Mouse (Mus musculus) B cell, adult 2 months (primary cell): Measurements from ENCODE around the gene Nfkbib.

Source experiments
- DNase-seq, 2 experiments: peaks; one replicate each; pipeline ENCODE4 v3.0.0; 2022

Gene Nfkbib

DNA sequence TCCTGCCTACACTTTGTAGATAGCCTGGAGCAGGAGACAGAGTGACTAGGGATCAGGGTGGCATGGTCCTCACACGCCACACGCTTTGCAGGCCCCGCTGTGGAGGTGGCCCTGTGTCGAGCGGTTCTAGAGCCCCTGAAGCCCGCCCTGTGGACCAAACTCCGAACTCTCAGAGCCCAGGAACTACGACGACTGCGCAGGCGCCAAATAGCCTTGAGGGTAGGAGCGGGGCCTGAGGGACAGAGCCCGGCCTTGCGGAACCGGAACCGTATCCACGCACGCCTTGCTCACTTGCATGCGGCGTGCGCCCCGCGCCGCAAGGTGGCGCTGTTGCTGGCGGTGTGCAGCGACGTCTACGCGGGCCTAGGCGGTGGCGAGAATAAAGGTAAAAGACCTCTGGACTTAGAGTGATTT is 29.3 kb upstream of the Nfkbib start:
- DNase-seq: peak; percentile 89 to 91

DNA sequence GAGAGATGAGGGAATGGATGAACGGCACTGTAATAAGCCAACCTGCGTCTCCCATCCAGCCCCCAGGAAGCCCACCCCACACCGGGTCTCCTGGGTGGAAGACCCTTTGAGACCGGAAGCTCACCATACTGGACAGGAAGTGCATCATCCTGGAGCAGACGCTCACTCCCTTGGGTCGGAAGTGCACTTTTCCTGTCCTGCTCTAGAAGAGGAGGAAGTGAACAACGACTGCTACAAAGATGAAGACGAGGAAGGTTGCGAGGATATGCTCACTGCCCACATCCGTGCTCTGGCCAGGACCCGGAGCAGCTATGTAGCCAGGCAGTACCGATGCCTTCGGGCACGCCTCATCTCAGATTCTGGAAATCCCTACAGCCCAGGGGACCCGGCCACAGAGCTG is 28.5 kb upstream of the Nfkbib start:
- DNase-seq: peak; percentile 36 to 37

DNA sequence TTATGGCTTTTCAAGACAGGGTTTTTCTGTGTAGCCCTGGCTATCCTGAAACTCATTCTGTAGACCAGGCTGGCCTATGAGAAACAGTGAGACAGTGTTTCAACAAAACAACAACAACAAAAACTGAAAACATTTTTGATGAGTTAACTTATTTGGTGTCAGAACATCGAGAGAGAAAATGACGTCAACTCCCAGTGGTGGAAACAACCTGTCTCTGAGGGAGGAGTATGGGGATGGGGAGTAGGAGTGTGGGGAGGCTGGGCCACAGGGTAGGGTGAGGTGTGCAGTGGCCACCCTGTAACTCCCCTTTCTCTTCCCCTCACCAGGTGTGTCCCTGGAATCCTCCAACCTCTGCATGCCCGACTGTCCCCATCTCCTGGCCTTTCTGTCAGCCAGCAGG is 27.2 kb upstream of the Nfkbib start:
- no peak for DNase-seq

DNA sequence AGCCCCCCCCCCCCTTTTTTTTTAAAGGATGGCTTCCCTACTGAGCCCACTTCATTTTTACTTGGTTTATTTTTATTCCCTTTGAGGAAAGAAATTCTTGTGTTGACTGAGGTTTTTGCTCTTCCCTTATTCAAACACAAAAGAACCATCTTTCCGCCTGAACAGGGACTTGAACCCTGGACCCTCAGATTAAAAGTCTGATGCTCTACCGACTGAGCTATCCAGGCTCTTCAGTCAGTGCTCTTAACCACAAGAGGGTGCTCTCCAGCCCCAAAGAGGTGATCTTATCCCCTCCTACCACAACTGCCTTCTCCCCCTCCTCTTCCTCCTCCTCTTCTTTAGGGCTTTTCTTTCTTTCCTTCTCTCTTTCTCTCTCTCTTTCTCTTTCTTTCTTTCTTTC is 26.5 kb upstream of the Nfkbib start:
- DNase-seq: peak; percentile 35 to 49

DNA sequence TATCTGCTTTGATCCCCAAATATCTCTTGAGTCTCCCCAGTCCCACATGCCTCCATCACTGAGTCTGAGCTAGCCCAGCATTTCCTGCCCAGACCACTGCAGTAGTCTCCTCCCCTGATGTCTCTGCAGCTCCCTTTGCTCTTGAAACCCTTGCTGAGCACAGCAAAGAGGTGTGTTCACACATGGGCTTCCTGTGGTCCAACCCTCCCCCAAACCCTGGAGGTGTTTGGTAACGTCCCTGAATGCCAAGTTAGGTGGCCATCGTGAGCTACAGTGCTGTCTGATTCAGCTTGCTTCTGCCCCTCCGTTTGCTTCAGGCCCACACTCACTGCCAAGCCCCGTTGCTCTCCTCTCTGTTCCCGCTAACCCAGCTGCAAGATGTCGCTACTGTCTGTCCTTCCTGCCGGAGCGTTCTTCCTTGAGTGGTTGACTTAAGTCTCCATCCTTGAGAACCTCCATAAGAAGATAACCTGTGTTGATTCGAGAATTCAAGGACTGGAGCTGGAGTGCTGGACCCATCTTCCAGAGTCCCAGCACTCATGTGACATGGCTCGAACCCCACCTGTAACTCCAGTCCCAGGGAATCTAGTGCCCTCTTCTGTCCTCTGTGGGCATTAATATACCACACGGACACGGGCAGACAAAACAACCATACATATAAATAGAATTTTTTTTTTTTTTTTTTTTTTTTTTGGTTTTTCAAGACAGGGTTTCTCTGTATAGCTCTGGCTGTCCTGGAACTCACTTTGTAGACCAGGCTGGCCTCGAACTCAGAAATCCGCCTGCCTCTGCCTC is 25.3 kb upstream of the Nfkbib start:
- DNase-seq: no peak

DNA sequence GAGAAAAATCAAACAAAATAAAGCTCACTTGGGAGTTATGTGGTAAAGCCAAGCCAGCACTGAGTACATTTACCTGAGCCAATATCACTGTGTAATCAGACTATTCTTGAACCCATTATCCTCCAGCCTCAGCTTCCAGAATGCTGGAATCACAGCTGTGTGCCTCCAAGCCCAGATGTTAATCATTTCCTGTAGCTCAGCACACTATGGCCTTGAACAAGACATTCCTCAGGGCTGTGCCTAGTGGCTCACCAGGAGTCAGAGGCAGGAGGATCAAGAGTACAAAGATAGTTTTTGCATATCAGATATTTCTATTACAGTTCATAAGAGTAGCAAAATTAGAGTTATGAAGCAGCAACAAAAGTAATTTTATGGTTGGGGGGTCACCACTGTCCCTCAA is 24.4 kb upstream of the Nfkbib start:
- DNase-seq: no peak

DNA sequence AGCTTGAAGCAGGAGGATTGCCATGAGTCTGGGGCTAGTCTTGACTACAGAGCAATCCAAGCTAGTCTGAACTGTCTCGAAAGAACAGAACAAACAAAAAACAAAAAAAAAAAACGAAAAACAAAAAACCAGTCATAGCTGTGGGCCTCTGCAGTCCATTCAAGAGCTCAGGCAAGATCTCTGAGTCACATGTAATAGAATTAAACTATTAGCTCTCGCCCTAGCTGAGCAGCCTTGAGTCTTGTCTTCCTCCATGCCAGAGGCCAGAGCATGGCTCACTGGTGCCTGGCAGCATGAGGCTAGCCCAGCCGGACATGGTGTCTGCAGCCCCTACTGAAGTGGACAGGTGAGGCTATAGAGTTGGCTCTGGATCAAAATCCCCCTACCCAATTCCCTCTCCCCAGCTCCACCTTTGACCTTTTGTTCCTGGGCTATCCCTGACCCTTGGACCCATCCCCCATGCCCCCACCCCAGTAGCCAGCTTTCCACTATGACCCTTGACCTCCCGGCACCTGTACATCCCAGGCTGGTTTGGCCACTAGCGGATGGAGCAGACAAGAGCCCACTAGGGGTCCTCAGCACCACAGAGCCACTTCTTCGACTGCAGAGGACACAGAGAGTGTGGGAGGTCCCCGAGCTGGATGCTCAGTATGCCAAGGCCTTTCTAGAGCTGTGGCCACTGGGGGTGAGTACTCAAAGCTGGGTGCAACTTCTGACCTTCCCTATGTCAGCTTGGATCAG is 22.9 kb upstream of the Nfkbib start:
- DNase-seq: no peak

DNA sequence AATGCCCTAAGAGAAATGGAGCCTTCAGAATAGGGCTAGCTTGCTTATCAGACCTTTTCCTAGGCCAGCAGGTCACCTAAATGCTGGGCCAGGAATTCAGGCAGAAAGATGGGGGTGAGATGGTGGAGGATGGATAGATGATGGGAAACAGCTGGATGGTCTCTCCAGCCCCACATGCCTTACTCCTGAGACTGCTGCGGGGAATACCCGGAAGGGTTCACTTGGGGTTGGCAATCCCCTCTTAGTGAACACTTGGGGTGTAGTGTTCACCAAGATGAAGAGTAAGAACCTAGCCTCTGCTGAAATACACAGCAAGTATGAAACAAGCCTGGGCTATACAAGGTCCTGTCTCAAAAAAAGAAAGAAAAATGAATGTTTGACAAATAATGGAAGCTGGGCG is 21.9 kb upstream of the Nfkbib start:
- DNase-seq: no peak

DNA sequence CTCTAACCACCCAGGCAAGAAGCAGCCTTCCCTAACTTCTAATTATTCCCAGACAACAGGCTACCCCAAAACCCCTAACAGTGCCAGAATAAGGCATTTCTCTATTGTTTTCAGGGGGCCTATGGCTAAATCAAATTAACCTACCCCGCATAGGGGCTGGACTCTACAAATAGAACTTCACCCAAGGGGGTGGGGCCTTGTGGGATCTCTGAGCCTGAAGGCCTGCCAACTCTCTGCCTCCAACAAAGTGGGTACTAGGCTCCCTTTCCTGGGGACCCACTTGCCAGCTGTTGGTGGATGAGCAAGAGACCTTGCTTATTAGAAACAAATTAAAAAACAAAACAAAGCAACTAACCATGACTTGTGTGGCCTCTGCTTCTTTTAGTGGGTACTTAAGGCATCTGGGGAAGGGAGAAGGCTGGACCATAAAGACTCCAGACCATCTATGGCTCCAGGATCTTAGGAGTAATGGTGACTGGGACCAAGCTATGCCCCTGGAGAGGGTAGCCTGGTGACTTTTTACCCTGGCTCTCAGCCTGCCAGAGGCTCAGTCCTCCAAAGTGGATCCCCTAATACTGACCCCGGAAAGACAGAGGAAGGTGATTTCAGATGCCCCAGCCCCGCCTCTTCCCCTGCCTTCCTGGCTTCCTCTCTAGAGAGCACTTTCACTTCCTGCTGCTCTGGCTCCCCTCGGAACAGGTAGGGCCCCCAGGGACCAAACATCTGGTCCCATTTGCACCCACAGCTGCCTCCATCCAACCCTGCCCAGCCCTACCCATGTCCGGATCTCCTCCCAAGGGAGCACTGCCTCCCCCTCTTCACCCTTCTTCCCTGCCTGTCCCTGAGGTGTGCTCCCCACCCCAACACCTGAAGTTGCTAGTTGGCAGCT is 21.2 kb upstream of the Nfkbib start, which contains the start of gene Rinl:
TSS of gene Rinl (plus strand) at position 663 of the 889 bp plus-strand sequence.
- peak; percentile 91 to 93 for DNase-seq

DNA sequence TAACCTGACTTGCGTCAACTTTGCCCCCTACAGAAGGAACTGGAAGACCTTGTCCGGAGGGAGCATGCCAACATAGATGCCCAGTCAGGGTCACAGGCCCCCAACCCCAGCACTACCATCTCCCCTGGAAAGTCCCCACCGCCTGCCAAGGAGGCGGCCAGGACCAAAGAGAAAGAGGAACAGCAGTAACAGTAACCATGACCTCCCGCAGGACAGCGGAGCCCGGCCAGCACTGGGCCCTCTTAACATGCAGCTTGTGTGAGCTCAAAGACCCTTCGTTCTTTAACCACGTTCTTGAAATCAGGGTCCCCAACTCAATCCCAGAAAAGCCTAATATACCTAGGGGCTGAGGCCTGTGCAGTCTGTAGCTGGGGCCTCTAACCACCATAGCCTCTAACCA is 20.6 kb upstream of the Nfkbib start:
- peak in 1 of 2 experiments; percentile 34 for DNase-seq

DNA sequence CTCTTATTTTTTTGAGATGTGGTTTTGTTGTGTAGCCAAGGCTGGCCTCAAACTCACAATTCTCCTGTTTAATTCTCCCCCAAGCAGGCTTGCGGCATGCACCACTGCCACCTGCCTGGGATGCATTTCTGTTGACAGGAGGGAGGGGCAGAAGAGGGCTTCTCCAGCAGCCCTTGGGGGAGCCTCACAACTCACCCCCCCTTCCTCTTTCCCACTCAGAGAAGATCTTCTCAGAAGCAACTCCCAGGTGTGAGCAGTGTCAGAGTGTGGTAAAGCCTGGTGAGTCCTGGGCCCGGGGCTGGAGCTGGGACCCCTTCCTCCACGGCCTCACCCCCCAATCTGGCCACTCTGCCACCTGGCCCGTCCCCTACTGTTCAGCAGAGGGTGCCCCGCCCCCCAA is 17.8 kb upstream of the Nfkbib start:
- DNase-seq: no peak

DNA sequence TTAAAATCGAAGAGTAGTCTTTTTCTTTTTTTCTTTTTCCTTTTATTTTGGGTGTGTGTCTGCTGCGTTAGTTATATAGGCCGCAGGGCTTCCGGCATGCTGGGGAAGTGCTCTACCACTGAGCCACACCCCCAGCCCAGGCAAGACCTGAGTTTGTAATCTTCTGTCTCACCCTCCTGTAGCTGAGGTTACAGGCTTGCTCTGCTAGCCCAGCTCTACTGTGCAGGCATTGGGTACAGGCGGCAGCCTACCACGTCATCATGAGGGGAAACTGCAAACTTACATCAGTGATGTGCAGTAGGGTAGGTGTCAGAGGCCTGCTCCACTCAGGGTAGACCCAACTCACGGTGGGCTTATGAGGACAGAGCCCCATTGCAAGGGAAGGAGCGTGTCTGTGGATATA is 13.9 kb upstream of the Nfkbib start:
- peak; percentile 61 to 64 for DNase-seq

DNA sequence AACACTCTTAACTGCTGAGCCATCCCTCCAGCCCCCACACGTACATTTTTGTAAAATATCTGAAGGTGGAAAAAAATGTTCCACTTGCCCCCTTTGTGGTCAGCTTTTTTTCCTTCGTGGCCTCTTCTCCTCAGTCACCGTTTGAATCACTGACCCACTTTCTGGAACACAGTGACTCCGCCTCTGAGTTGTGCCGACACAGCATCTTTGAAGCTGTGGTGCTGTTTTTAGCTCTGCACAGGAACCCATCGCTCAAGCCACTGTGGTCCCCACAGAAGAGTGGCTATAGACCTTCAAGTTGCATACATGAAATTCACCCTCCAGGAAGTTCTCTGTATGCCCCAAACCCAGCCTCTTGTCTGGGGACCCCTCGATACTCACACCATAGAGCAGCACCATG is 13.5 kb upstream of the Nfkbib start:
- no peak for DNase-seq

DNA sequence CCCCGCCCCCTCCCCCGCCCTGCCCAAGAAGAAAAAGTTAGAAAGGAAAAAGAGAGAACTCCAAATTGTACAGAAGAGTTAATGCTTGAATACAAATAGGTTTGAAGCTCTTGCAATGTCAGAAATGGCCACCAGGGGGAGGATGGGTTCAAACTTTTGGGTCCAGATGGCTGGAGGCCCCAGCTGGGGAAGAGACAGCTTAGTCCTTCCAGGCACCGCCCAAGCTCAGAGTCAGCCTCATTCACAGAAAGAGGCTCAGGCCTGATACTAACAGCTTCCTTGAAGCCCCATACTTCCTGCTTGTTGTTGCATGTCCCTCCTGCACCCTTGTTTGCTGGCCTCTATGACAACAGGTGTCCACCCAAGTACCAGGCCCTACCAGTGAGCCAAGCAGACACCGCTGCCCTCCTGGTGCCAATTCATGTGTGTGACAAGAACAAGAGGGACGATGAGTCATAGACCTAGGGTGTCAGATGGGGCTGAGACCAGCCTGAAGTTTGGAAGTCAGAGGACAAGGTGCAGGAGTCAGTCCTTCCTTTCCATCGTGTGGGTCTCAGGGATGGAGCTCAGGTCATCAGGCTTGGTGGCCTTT is 12.9 kb upstream of the Nfkbib start:
- peak; percentile 94 to 96 for DNase-seq

DNA sequence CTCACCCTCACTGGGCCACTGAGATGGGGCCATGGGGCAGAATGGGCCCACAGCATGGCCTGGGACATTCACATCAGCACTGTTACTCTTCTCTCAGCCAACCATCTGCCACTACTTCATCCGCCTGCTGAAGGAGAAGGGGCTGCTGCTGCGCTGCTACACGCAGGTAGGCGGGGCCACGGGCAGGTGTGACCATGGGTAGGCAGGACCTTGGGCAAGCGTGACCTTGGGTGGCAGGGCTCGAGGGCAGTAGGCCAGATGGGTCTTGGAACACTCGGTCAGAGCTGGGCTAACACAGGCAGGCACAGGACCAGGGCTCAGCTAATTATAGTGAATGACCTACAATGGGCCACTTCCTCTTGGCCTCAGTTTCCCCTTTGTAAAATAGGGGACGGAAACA is 11.5 kb upstream of the Nfkbib start:
- no peak for DNase-seq

DNA sequence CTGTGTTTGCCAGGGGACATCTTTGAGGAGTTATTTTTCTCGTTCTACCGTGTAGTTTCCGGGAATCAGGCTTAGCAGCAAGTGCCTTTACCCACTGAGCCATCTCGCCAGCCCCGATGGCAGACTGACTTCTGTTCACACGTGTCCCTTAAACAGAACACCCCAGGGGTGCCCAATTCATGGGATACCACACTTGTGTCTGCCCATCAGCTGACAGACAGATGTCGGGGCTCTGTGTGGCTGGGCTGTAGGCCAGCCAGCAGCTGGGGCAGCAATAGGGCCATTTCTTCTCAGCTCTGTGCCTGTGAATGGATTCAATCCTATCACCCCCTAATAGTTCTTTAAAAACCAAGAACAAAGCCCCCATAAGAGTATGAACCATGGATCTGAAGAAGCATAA is 7.8 kb upstream of the Nfkbib start:
- no peak for DNase-seq

DNA sequence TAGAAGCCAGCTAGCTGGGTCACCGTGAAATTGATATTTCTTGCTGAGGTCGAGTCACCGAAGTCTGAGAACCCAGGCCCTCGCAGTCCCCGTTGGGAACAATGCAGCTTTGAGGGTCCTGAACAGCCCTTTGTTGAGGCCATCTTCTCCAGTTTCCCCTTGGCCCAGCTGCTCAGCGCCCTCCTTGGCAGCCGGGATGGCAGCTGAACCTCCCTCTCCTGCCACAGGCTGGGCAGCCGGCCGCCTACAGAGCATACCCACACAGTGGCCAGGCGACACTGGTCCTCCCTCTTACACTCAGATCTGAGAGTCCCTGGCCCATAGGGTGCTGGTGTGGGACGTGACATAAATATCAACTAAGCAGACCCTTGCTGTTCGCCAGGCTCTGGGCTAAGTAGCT is 6.9 kb upstream of the Nfkbib start:
- DNase-seq: no peak

DNA sequence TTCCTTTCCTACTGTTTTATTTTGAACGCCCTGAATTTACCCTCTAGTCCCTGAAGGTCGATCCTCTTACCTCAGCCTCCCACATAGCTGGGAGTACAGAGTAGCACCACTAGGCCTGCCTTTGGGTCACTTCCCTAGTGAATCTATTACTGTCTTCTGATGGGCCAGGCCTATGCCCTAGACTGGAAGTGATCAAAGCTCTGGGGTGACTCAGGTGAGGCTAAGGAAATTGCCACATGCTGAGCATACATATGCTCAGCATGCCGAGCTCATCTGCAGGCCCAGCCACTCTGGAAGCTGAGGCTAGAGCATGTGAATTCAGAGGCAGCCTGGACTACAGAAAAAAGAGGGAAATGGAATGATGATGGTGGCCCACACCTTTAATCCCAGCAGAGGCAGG is 5.9 kb upstream of the Nfkbib start:
- no peak for DNase-seq

DNA sequence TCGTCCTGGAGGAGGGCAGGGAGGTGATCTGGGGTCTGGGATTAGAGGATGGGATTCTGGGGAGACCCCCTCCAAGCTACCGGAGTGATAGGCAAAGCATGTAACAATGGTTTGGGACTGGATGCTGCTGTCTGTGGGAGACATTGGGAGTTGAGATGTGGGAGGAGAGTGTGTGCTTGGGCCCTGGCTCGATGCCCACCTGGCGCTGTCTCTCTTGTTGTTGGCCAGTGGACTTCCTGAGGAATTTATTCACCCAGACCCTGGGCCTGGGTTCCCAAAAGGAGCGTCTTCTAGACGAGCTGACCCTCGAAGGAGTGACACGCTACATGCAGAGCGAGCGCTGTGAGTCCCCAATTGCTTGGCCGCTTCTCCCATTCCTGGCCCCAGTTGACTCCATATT is 4.6 kb upstream of the Nfkbib start:
- DNase-seq: no peak

DNA sequence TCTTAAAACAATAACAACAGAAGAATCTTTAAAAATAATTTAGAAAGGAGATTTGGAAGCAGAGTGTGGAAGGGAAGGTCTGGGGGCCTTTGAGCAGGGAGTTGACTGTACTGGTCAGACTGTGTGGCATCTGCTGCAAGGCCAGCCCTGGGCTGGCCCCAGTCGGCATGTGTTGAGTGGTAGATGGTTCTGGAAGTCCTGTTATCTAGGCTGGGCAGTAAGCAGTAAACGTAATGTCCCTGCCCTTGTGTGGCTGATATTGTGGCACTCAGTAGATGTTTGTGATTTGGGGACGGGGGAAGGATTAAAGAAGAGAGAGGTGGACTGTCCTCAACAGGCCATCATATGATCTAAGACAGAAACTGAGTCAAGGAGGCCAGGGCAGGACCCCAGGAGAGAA is 3.0 kb upstream of the Nfkbib start:
- DNase-seq: no peak

DNA sequence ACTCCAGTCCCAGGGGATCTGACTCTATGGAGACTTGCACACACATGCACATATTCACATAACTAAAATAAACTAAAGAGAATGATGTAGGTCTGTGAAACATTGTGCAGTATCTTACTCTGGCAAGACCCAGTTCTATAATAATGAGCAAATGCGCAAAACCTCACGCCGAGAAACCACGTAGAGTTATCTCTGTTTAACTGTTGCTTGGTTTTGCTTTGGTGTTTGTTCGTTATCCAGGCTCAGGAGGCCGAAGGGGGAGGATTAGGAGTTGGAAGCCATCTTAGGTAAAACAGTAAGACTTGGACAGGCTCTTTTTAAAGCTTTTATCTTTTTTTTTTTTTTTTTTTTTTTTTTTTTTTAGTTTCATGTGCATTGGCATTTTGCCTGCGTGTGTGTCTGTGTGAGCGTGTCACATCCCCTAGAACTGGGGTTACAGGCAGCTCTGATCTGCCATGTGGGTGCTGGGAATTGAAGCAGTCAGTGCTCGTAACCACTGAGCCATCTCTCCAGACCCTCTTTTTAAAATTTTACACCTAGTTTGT is 2.2 kb upstream of the Nfkbib start:
- DNase-seq: no peak

DNA sequence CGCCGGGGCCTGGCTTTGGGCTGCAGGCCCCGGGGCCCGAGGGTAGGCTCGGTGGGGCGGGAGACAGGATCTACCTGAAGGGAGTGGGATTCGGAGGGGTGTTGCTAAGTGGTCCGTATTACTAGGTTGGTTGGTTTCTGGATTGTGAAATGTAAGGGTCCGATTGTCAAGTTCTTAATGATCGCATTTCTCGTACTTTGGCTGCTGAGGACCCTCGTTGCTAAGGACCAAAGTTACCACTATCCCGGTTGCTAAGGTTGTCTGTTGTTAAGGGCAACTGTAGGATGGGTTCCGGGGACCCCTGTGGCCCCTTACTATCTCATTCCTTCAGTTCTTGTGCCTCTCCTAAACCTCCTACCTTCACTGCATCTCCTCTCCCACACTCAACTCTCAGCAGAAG is 402 bp downstream of the Nfkbib start:
- no peak for DNase-seq
